Mouse (Mus musculus) ovary, adult 18-20 months (tissue): ENCODE measurements around the gene Igfbp3.

Experiments used
- DNase-seq: peaks from one replicate; pipeline ENCODE4 v3.0.0; 2022; ENCODE audit warnings: low spot score, mixed read lengths

The Igfbp3 gene

GRCm38 (mm10) chr11:7161502-7162174, 52.1 kb downstream of the Igfbp3 start:
- DNase-seq = no peak

GRCm38 (mm10) chr11:7160637-7161101, 53.1 kb downstream of the Igfbp3 start:
- no peak for DNase-seq

DNA sequence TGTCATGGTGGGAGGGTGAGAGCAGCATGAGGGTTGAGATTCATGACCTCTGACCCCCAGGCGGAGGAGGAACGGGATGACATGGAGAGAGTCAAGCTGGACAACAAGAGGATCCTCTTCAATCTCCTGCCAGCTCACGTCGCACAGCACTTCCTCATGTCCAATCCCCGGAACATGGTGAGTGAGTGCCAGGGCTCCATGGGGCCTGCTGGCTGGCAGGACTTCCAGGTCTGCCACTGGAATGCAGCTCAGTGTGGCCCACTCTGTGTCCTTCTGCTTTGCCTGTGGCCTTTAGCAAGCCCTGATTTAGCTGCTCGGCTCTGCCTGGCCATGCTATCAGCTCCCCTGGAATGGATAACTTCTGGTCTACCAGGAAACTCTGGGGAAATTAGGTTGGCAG, 53.6 kb downstream of the Igfbp3 start:
- no peak for DNase-seq

GRCm38 (mm10) chr11:7158196-7158595, 55.5 kb downstream of the Igfbp3 start:
- no peak for DNase-seq

DNA sequence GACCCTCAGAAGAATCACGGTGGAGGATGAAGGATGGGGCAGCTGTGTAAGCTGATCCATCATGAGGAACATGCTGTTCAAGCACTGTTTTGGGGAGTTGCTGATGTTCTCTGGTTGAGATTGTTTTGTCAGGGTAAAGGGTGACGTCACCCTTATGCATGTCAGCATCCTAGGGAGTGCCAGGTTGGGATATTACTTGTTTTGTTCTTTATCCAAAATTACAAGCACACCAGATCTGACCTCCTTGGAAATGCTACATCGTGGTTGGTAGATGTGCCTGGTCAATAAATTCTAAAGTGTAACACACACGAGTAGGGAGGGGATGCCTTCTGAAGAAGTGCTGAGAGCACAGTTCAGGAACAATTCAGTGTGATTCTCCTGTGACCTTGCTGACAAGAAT, 57.3 kb downstream of the Igfbp3 start:
- no peak for DNase-seq
